11 mouse cellular contexts compared by ENCODE assay signal in genomic region chr17:32403417-32403816, GRCm38 (mm10). TPM values are rescaled to one million over a fixed set of nuclear protein-coding genes. Genes with fewer than 3 reads are reported as not detected.
DNase-seq lines count a peak whose midpoint lies in the region; ATAC-seq and TF ChIP-seq lines count a peak whose summit lies in the region.
"Had no signal": no experiment of that assay in that cellular context is flagged by ENCODE, and none has a peak within 500 bp of the region (broad histone marks: within the 10 kb centered on the region; RNA-seq: fewer than 3 reads in every experiment).

Gene Rasal3 (minus strand): TSS chr17:32403583.

- no peaks in the 10 kb centered on the region for H3K36me3 ChIP-seq in kidney, adult 2 months (ENCODE audit: control insufficient read depth, insufficient read depth, low read length)
- H3K36me3 ChIP-seq in liver, embryonic 14.5 days (replicated peaks; ENCODE audit: control insufficient read depth, insufficient read depth, low read depth), result no peaks in the 10 kb centered on the region
- H3K36me3 ChIP-seq in stomach, embryonic 16.5 days (ENCODE audit: control insufficient read depth, insufficient read depth, low read length), result no peaks in the 10 kb centered on the region
- no peaks in the 10 kb centered on the region for H3K36me3 ChIP-seq in hindbrain, embryonic 10.5 days
- H3K36me3 ChIP-seq in forebrain, embryonic 11.5 days (ENCODE audit: control insufficient read depth, insufficient read depth, low read length), result no peaks in the 10 kb centered on the region
- no peaks in the 10 kb centered on the region for H3K36me3 ChIP-seq in midbrain, embryonic 15.5 days (replicated peaks)
- H3K36me3 ChIP-seq: forebrain, embryonic 15.5 days; hindbrain, embryonic 13.5 days; limb, embryonic 10.5 days had no signal

- DNase-seq in kidney, adult 2 months, result no peak
- no peak for DNase-seq in kidney, postnatal 36 days
- no peak for DNase-seq in liver, embryonic 14.5 days (ENCODE audit: low read depth in 3 of 3, low spot score in 3 of 3)
- DNase-seq in hindbrain, embryonic 10.5 days (ENCODE audit: low spot score), result no peak
- DNase-seq in forebrain, embryonic 11.5 days (ENCODE audit: low spot score), result no peak

- ATAC-seq in activated CD4-positive, CD25-positive, alpha-beta regulatory T cell, adult 4 months, result peak; percentile 82
- ATAC-seq in liver, embryonic 14.5 days (ENCODE audit: insufficient read depth), result no peak
- ATAC-seq in stomach, embryonic 16.5 days (ENCODE audit: insufficient read depth, low FRiP score), result no peak
- ATAC-seq in forebrain, embryonic 11.5 days (replicated peaks; ENCODE audit: low FRiP score), result no peak
- ATAC-seq in midbrain, embryonic 15.5 days (replicated peaks), result no peak
- ATAC-seq: forebrain, embryonic 15.5 days had no signal

- peak within 1 kb of the TSS; percentile 46 for H3K9ac ChIP-seq in liver, embryonic 14.5 days (replicated peaks)
- no peak within 1 kb of the TSS; the same call in 1 of the 2 replicates for H3K9ac ChIP-seq in stomach, embryonic 16.5 days (ENCODE audit: low read length)
- no peak within 1 kb of the TSS for H3K9ac ChIP-seq in forebrain, embryonic 11.5 days (ENCODE audit: low read length)
- H3K9ac ChIP-seq in midbrain, embryonic 15.5 days, result no peak within 1 kb of the TSS
- H3K9ac ChIP-seq: forebrain, embryonic 15.5 days; hindbrain, embryonic 13.5 days had no signal

- no peak within 1 kb of the TSS for H3K27ac ChIP-seq in kidney, adult 2 months (ENCODE audit: insufficient read depth, low read depth, low read length)
- no peak within 1 kb of the TSS for H3K27ac ChIP-seq in liver, embryonic 14.5 days
- H3K27ac ChIP-seq in stomach, embryonic 16.5 days (ENCODE audit: low read length), result no peak within 1 kb of the TSS
- H3K27ac ChIP-seq in hindbrain, embryonic 10.5 days, result no peak within 1 kb of the TSS
- H3K27ac ChIP-seq in forebrain, embryonic 11.5 days (ENCODE audit: low read depth, low read length), result no peak within 1 kb of the TSS
- no peak within 1 kb of the TSS for H3K27ac ChIP-seq in midbrain, embryonic 15.5 days
- H3K27ac ChIP-seq: forebrain, embryonic 15.5 days; hindbrain, embryonic 13.5 days; limb, embryonic 10.5 days had no signal

- no peaks in the 10 kb centered on the region for H3K27me3 ChIP-seq in kidney, adult 2 months (replicated peaks; ENCODE audit: control insufficient read depth, insufficient read depth, low read length)
- no peaks in the 10 kb centered on the region for H3K27me3 ChIP-seq in liver, embryonic 14.5 days (ENCODE audit: control insufficient read depth, insufficient read depth, low read length)
- H3K27me3 ChIP-seq in stomach, embryonic 16.5 days (ENCODE audit: control insufficient read depth, insufficient read depth, low read length), result 0 out of 2 replicates have a peak, but pooled peaks cover 5% of the 10 kb centered on the region
- peaks cover 19% of the 10 kb centered on the region for H3K27me3 ChIP-seq in hindbrain, embryonic 10.5 days (ENCODE audit: insufficient read depth, poor library complexity, severe bottlenecking)
- peaks cover 5% of the 10 kb centered on the region; the same call in 1 of the 2 replicates for H3K27me3 ChIP-seq in forebrain, embryonic 11.5 days (ENCODE audit: control insufficient read depth, insufficient read depth, low read length)
- peaks cover 7% of the 10 kb centered on the region for H3K27me3 ChIP-seq in midbrain, embryonic 15.5 days (replicated peaks)

- H3K4me3 ChIP-seq in kidney, adult 2 months (ENCODE audit: insufficient read depth, low read depth, low read length), result peak within 1 kb of the TSS; percentile 4; the same call in 1 of the 2 replicates
- H3K4me3 ChIP-seq in liver, embryonic 14.5 days (ENCODE audit: insufficient read depth in 1 of 2, low read depth in 2 of 2, low read length in 2 of 2), result peak within 1 kb of the TSS; percentile 49 to 51
- H3K4me3 ChIP-seq in stomach, embryonic 16.5 days (replicated peaks; ENCODE audit: low read length), result peak within 1 kb of the TSS; percentile 20
- no peak within 1 kb of the TSS for H3K4me3 ChIP-seq in hindbrain, embryonic 10.5 days
- no peak within 1 kb of the TSS for H3K4me3 ChIP-seq in forebrain, embryonic 11.5 days (ENCODE audit: low read depth, low read length)
- no peak within 1 kb of the TSS for H3K4me3 ChIP-seq in midbrain, embryonic 15.5 days
- H3K4me3 ChIP-seq: forebrain, embryonic 15.5 days; hindbrain, embryonic 13.5 days; limb, embryonic 10.5 days had no signal

- no peak for TF ChIP-seq POLR2A in kidney, adult 2 months (IDR thresholded peaks at IDR 0.05; ENCODE audit: low read depth, low read length)

- peak within 1 kb of the TSS; percentile 65 for H3K4me2 ChIP-seq in liver, embryonic 14.5 days (ENCODE audit: low read depth)
- no peak within 1 kb of the TSS for H3K4me2 ChIP-seq in stomach, embryonic 16.5 days (ENCODE audit: low read depth, low read length)
- no peak within 1 kb of the TSS for H3K4me2 ChIP-seq in forebrain, embryonic 11.5 days (ENCODE audit: low read depth, low read length, severe bottlenecking)
- H3K4me2 ChIP-seq in midbrain, embryonic 15.5 days, result no peak within 1 kb of the TSS
- H3K4me2 ChIP-seq: forebrain, embryonic 15.5 days; hindbrain, embryonic 13.5 days had no signal

- 64% methylated on average over 8 of the region's 8 CpGs for WGBS in kidney, adult 2 months
- 10% methylated on average over 7 of the region's 8 CpGs for WGBS in liver, embryonic 14.5 days (ENCODE audit: insufficient replicate concordance)
- WGBS in stomach, embryonic 16.5 days, result 69% methylated on average over 8 of the region's 8 CpGs
- WGBS in hindbrain, embryonic 10.5 days, result 75% methylated on average over 8 of the region's 8 CpGs
- WGBS in forebrain, embryonic 11.5 days, result 80% methylated on average over 8 of the region's 8 CpGs
- WGBS in midbrain, embryonic 15.5 days, result 83% methylated on average over 8 of the region's 8 CpGs

- TF ChIP-seq CTCF in kidney, adult 2 months (conservative IDR thresholded peaks at IDR 0.05; ENCODE audit: insufficient read depth, insufficient read length, low read depth, low read length), result no peak
- TF ChIP-seq CTCF in liver, embryonic 14.5 days (IDR thresholded peaks at IDR 0.05; ENCODE audit: low read depth), result 0 out of 2 replicates have a peak, but pooled peaks have one; percentile 5

- no peaks in the 10 kb centered on the region for H3K9me3 ChIP-seq in liver, embryonic 14.5 days (ENCODE audit: control insufficient read depth, low read length)
- no peaks in the 10 kb centered on the region for H3K9me3 ChIP-seq in stomach, embryonic 16.5 days (replicated peaks; ENCODE audit: control insufficient read depth, low read length)
- H3K9me3 ChIP-seq in hindbrain, embryonic 10.5 days, result no peaks in the 10 kb centered on the region
- H3K9me3 ChIP-seq in forebrain, embryonic 11.5 days (ENCODE audit: control insufficient read depth, low read length), result no peaks in the 10 kb centered on the region
- H3K9me3 ChIP-seq in midbrain, embryonic 15.5 days, result no peaks in the 10 kb centered on the region
- H3K9me3 ChIP-seq: forebrain, embryonic 15.5 days; hindbrain, embryonic 13.5 days; limb, embryonic 10.5 days had no signal

- no peaks in the 10 kb centered on the region for H3K4me1 ChIP-seq in kidney, adult 2 months (ENCODE audit: control insufficient read depth, insufficient read depth, low read length)
- H3K4me1 ChIP-seq in liver, embryonic 14.5 days (replicated peaks; ENCODE audit: control insufficient read depth in 2 of 2, insufficient read depth in 2 of 2, low read length in 1 of 2), result peaks cover 0 to 7% of the 10 kb centered on the region in 2 experiments; a peak in 2 of 4 replicates
- no peaks in the 10 kb centered on the region for H3K4me1 ChIP-seq in stomach, embryonic 16.5 days (ENCODE audit: control insufficient read depth, insufficient read depth, low read length)
- no peaks in the 10 kb centered on the region for H3K4me1 ChIP-seq in hindbrain, embryonic 10.5 days (replicated peaks)
- H3K4me1 ChIP-seq in forebrain, embryonic 11.5 days (replicated peaks; ENCODE audit: control insufficient read depth, insufficient read depth, low read length), result no peaks in the 10 kb centered on the region
- no peaks in the 10 kb centered on the region for H3K4me1 ChIP-seq in midbrain, embryonic 15.5 days
- H3K4me1 ChIP-seq: forebrain, embryonic 15.5 days; hindbrain, embryonic 13.5 days; limb, embryonic 10.5 days had no signal

- TF ChIP-seq EP300 in liver, embryonic 14.5 days (IDR thresholded peaks at IDR 0.05; ENCODE audit: low read depth), result no peak

RNA-seq across cellular contexts. Expression of gene Rasal3, which starts in this region (rescaled TPM):
- 1.2 and 8.7 TPM in 2 replicates for polyA plus RNA-seq in kidney, adult 2 months (2012; rRNA removed)
- polyA plus RNA-seq in activated CD4-positive, CD25-positive, alpha-beta regulatory T cell, adult 4 months (2017; shearing (Covaris generic)), result 100 to 1,000 TPM; 123 to 158 TPM
- 2.0 and 2.1 TPM in 2 replicates for polyA plus RNA-seq in liver, embryonic 14.5 days (2012; rRNA removed)
- 2.2 and 2.3 TPM in 2 replicates for polyA plus RNA-seq in liver, embryonic 14.5 days (2014; fragmentation: Nextera tagmentation; extraction: Ambion mirVana)
- polyA plus RNA-seq in stomach, embryonic 16.5 days (2015; fragmentation: Nextera tagmentation; extraction: Ambion mirVana), result 1.8 and 2.1 TPM in 2 replicates
- 0.75 and 1.0 TPM in 2 replicates for polyA plus RNA-seq in hindbrain, embryonic 10.5 days (2016; fragmentation: Nextera tagmentation; extraction: Ambion mirVana)
- polyA plus RNA-seq in forebrain, embryonic 11.5 days (2014; fragmentation: Nextera tagmentation; extraction: Ambion mirVana), result 0.21 and 0.47 TPM in 2 replicates
- polyA plus RNA-seq in midbrain, embryonic 15.5 days (2015; fragmentation: Nextera tagmentation; extraction: Ambion mirVana), result 0.54 and 0.74 TPM in 2 replicates

Comparison
In these comparisons a context has a peak if more than half of its experiments do, and no peak if none do; other contexts are left out.
1. RNA of gene Rasal3 (polyA plus RNA-seq): 123 to 158 TPM in activated CD4-positive, CD25-positive, alpha-beta regulatory T cell, adult 4 months; 1.2 to 8.7 TPM in kidney, adult 2 months, 2.0 to 2.3 TPM in liver, embryonic 14.5 days, 1.8 to 2.1 TPM in stomach, embryonic 16.5 days, 0.75 to 1.0 TPM in hindbrain, embryonic 10.5 days, 0.54 to 0.74 TPM in midbrain, embryonic 15.5 days and 0.21 to 0.47 TPM in forebrain, embryonic 11.5 days; every median in the first group is over 10 times any median in the second.
2. H3K4me3 ChIP-seq: peak in kidney, adult 2 months (single experiment), liver, embryonic 14.5 days (2 of 2) and stomach, embryonic 16.5 days (single experiment); none in hindbrain, embryonic 10.5 days (single experiment), forebrain, embryonic 11.5 days (single experiment) and midbrain, embryonic 15.5 days (single experiment).